Mouse (Mus musculus) kidney, embryonic 15.5 days (tissue): ENCODE measurements around the gene Zfp217. TPM values are rescaled to one million over a fixed set of nuclear protein-coding genes. Genes with fewer than 3 reads are reported as not detected.
"Not testable (repeated sequence)": the region's sequence is repeated elsewhere in the genome, so short reads cannot be mapped to it uniquely, and the experiment has no call there.

Experiments
- ATAC-seq: fragments of 200-750 bp; cut with Nextera tagmentation; replicated peaks from 2 replicates; pipeline ENCODE4 v1.8.0; 2017; ENCODE audit warnings: moderate TSS enrichment; ENCODE audit not compliant: low FRiP score
- H3K27ac ChIP-seq: fragments of 300-500 bp; sonication (generic); 2 replicates; pipeline ENCODE4 v1.5.1; 2015; ENCODE audit warnings: mild to moderate bottlenecking, inconsistent platforms
- H3K27me3 ChIP-seq: fragments of 300-500 bp; sonication (generic); 2 replicates; pipeline ENCODE4 v1.6.1; 2015; ENCODE audit warnings: inconsistent platforms
- H3K36me3 ChIP-seq: fragments of 300-500 bp; sonication (generic); 2 replicates; pipeline ENCODE4 v1.6.1; 2015; ENCODE audit warnings: inconsistent platforms
- H3K4me1 ChIP-seq: fragments of 300-500 bp; sonication (generic); 2 replicates; pipeline ENCODE4 v1.6.1; 2015; ENCODE audit warnings: inconsistent platforms
- H3K4me2 ChIP-seq: fragments of 300-500 bp; sonication (generic); 2 replicates; pipeline ENCODE4 v1.6.1; 2015; ENCODE audit warnings: moderate library complexity, mild to moderate bottlenecking, inconsistent platforms
- H3K4me3 ChIP-seq: fragments of 300-500 bp; sonication (generic); replicated peaks from 2 replicates; pipeline ENCODE4 v1.5.1; 2015; ENCODE audit warnings: mild to moderate bottlenecking, inconsistent platforms
- H3K9ac ChIP-seq: fragments of 300-500 bp; sonication (generic); 2 replicates; pipeline ENCODE4 v1.6.1; 2015; ENCODE audit warnings: mild to moderate bottlenecking, inconsistent platforms
- H3K9me3 ChIP-seq: fragments of 300-500 bp; sonication (generic); replicated peaks from 2 replicates; pipeline ENCODE4 v1.6.1; 2016; ENCODE audit warnings: inconsistent platforms
- WGBS: fragments of 180-500 bp; shearing (Covaris S2); methylation state at CpG from one replicate; pipeline ENCODE4 v1.1.7; 2015; ENCODE audit warnings: mixed read lengths; 5-methylcytosine and 5-hydroxymethylcytosine counted together
- polyA plus RNA-seq: library from polyadenylated mRNA; unstranded; fragments of >200 nt; fragmentation: Nextera tagmentation; extraction: Ambion mirVana; gene quantifications from 2 replicates; pipeline ENCODE4 v1.2.1, GENCODE M21; 2015

Gene Zfp217
- polyA plus RNA-seq, 1 experiment from 2014 or later: 5.0 TPM

DNA sequence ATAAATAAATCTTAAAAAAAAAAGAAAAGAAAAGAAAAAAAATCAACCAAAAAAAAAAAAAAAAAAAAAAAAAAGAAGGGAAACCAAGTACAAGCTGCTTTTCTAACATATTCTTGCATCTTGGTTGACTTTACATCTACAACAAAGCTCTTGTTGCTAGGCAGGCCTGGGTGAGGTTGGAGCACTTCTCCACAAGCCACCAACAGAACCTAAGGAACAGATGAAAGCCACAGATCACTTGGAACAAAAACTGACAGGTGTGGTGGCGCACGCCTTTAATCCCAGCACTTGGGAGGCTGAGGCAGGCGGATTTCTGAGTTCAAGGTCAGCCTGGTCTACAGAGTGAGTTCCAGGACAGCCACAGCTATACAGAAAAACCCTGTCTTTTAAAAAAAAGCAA is 32.9 kb upstream of the Zfp217 start:
- not testable (repeated sequence) for H3K4me3 ChIP-seq, H3K36me3 ChIP-seq, H3K9me3 ChIP-seq, H3K4me2 ChIP-seq, H3K9ac ChIP-seq, H3K27me3 ChIP-seq, H3K27ac ChIP-seq, ATAC-seq
- peaks cover 48% of the 10 kb centered on the region for H3K4me1 ChIP-seq
- WGBS: 93% methylated on average over 3 of the region's 3 CpGs

GRCm38 (mm10) chr2:170179317-170179716 is 31.4 kb upstream of the Zfp217 start:
- WGBS: 78% methylated on average over 5 of the region's 5 CpGs

GRCm38 (mm10) chr2:170177323-170177722 is 29.4 kb upstream of the Zfp217 start:
- Histone ChIP-seq H3K4me3 (no peak overlapping the region), H3K27ac (peak overlapping the region; percentile 34), H3K9ac (no peak overlapping the region)

More at GRCm38 (mm10) chr2:170179317-170179716, 31.4 kb upstream of the Zfp217 start:
- ATAC-seq: no peak
- Histone ChIP-seq H3K4me1 (peaks cover 49% of the 10 kb centered on the region), H3K4me3 (no peak overlapping the region), H3K36me3 (no peaks in the 10 kb centered on the region), H3K9ac (no peak overlapping the region), H3K27me3 (no peaks in the 10 kb centered on the region), H3K9me3 (no peaks in the 10 kb centered on the region), H3K4me2 (no peak overlapping the region), H3K27ac (peak overlapping the region; percentile 58)

GRCm38 (mm10) chr2:170176284-170176926 is 28.5 kb upstream of the Zfp217 start:
- H3K4me1 ChIP-seq: peaks cover 57% of the 10 kb centered on the region
- 23% methylated on average over 6 of the region's 8 CpGs for WGBS
- no peaks in the 10 kb centered on the region for H3K9me3 ChIP-seq
- no peak overlapping the region for H3K4me2 ChIP-seq
- no peak for ATAC-seq
- H3K27me3 ChIP-seq: no peaks in the 10 kb centered on the region
- H3K4me3 ChIP-seq: no peak overlapping the region
- H3K27ac ChIP-seq: 0 out of 2 replicates have a peak overlapping the region, but pooled peaks have one; percentile 27
- H3K9ac ChIP-seq: no peak overlapping the region
- no peaks in the 10 kb centered on the region for H3K36me3 ChIP-seq

More at GRCm38 (mm10) chr2:170177323-170177722, 29.4 kb upstream of the Zfp217 start:
- H3K4me1 ChIP-seq: peaks cover 57% of the 10 kb centered on the region
- ATAC-seq: no peak
- peak overlapping the region; percentile 31 for H3K4me2 ChIP-seq
- H3K27me3 ChIP-seq: no peaks in the 10 kb centered on the region
- no peaks in the 10 kb centered on the region for H3K36me3 ChIP-seq
- no peaks in the 10 kb centered on the region for H3K9me3 ChIP-seq
- 20% methylated on average over 8 of the region's 8 CpGs for WGBS

DNA sequence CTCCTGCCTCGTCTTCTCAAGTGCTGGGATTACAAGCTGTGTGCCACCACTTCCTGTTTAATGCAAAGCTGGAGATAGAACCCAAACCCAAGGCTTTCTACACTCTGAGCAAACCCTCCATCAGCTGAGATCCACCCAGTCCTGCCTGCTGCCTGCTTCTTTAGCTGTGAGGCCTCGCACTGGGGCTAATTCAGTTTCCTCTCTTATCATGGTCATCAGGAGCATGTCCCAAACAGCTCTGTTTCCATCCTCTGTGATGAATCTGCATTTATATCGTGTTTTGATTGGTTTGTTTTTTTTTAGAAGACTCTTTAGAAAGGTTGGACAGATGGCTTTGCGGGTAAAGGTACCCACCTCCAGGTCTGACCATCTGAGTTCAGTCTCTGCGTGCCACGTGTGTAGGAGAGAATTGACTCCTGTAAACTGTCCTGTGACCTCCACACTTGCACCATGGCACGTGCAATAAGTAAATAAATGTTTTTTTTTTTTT is 27.8 kb upstream of the Zfp217 start:
- H3K4me2 ChIP-seq: no peak overlapping the region
- peaks cover 57% of the 10 kb centered on the region for H3K4me1 ChIP-seq
- H3K9me3 ChIP-seq: no peaks in the 10 kb centered on the region
- no peak overlapping the region for H3K9ac ChIP-seq
- H3K36me3 ChIP-seq: no peaks in the 10 kb centered on the region
- H3K4me3 ChIP-seq: no peak overlapping the region
- peak overlapping the region; percentile 88 for H3K27ac ChIP-seq
- H3K27me3 ChIP-seq: no peaks in the 10 kb centered on the region
- 46% methylated on average over 7 of the region's 7 CpGs for WGBS
- no peak for ATAC-seq

- peaks cover 57% of the 10 kb centered on the region for H3K4me1 ChIP-seq
- H3K27ac ChIP-seq: peak overlapping the region; percentile 88
- no peaks in the 10 kb centered on the region for H3K36me3 ChIP-seq
- 70% methylated on average over 3 of the region's 3 CpGs for WGBS
- no peaks in the 10 kb centered on the region for H3K9me3 ChIP-seq
- H3K27me3 ChIP-seq: no peaks in the 10 kb centered on the region
- no peak for ATAC-seq
- no peak overlapping the region for H3K4me3 ChIP-seq
- no peak overlapping the region for H3K4me2 ChIP-seq
- no peak overlapping the region for H3K9ac ChIP-seq
Measured at GRCm38 (mm10) chr2:170175190-170175589, 27.3 kb upstream of the Zfp217 start.

DNA sequence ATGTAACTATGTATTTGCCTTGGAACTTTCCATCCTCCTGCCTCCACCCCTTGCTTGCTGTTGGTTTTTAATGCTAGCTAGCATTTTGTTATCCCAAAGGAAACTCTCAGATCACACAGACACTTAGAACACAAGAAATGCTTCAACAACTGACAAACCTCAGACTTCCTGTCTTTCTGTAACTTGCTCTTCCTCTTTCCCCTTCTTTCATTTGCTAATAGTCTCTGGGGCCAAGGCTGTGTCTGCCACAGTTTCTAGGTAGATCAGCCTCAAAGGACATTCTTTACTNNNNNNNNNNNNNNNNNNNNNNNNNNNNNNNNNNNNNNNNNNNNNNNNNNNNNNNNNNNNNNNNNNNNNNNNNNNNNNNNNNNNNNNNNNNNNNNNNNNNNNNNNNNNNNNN is 21.2 kb upstream of the Zfp217 start:
- no peak for ATAC-seq
- Histone ChIP-seq H3K9me3 (no peaks in the 10 kb centered on the region), H3K4me1 (peaks cover 12% of the 10 kb centered on the region), H3K27ac (no peak overlapping the region), H3K27me3 (no peaks in the 10 kb centered on the region), H3K4me2 (no peak overlapping the region), H3K9ac (no peak overlapping the region), H3K4me3 (no peak overlapping the region), H3K36me3 (no peaks in the 10 kb centered on the region)

GRCm38 (mm10) chr2:170165649-170166048 is 17.7 kb upstream of the Zfp217 start:
- H3K4me3 ChIP-seq: no peak overlapping the region
- no peaks in the 10 kb centered on the region for H3K36me3 ChIP-seq
- H3K4me1 ChIP-seq: 0 out of 2 replicates have a peak, but pooled peaks cover 7% of the 10 kb centered on the region
- H3K9me3 ChIP-seq: no peaks in the 10 kb centered on the region
- no peak overlapping the region for H3K4me2 ChIP-seq
- no peaks in the 10 kb centered on the region for H3K27me3 ChIP-seq
- H3K27ac ChIP-seq: no peak overlapping the region
- no peak for ATAC-seq
- no peak overlapping the region for H3K9ac ChIP-seq
- 82% methylated on average over 10 of the region's 10 CpGs for WGBS

DNA sequence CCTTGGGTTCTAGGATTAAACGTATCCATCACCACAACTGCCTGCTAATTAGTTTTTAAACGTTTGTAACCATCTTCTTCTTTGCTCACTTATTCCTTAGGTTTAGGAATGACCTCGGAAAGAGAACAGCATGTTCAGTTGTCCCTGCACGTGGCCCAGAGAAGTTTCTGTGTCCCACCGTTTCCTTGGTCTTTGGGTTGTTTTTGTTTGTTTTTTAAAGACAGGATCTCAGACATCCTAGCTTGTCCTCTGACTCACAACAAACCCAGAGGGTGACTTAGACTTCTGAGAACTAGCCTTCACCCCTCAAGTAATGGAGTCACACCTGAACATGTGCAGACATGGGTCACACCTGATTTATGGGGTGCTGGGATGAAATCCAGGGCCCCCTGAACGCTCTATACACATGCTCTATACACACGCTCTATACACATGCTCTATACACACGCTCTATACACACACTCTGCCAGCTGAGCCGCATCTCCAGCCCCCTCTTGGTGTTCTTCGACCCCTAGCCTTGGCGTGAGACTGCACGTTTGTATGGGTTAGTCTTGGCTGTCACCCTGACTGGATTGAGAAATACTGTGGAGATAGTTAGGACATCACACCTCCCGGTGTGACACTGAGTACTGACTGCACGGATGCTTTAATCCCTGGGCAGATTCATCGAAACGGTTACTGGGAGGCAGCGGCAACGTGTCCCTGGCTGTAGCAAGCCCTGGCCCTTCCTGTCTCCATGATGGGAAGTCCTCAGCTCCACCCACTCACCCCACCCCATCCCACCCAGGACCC is 16.0 kb upstream of the Zfp217 start:
- Histone ChIP-seq H3K27ac (no peak overlapping the region), H3K9me3 (no peaks in the 10 kb centered on the region)
- WGBS: 77% methylated on average over 18 of the region's 18 CpGs

GRCm38 (mm10) chr2:170159795-170160568 is 12.1 kb upstream of the Zfp217 start:
- Histone ChIP-seq H3K9me3 (no peaks in the 10 kb centered on the region), H3K9ac (no peak overlapping the region), H3K4me1 (peaks cover 31% of the 10 kb centered on the region), H3K27me3 (no peaks in the 10 kb centered on the region), H3K27ac (peak overlapping the region; percentile 11; the same call in 1 of the 2 replicates), H3K36me3 (no peaks in the 10 kb centered on the region), H3K4me3 (no peak overlapping the region), H3K4me2 (peak overlapping the region; percentile 24; the same call in 1 of the 2 replicates)
- ATAC-seq: 0 out of 2 replicates have a peak, but pooled peaks have one; percentile 34
- WGBS: 52% methylated on average over 15 of the region's 15 CpGs

More for the DNA sequence above, 16.0 kb upstream of the Zfp217 start:
- Histone ChIP-seq H3K36me3 (no peaks in the 10 kb centered on the region), H3K4me2 (no peak overlapping the region), H3K9ac (no peak overlapping the region), H3K4me1 (0 out of 2 replicates have a peak, but pooled peaks cover 10% of the 10 kb centered on the region), H3K4me3 (no peak overlapping the region), H3K27me3 (no peaks in the 10 kb centered on the region)
- ATAC-seq: no peak

- Histone ChIP-seq H3K27me3 (no peaks in the 10 kb centered on the region), H3K36me3 (no peaks in the 10 kb centered on the region), H3K9ac (no peak overlapping the region), H3K4me2 (no peak overlapping the region), H3K4me3 (no peak overlapping the region), H3K27ac (no peak overlapping the region), H3K4me1 (peaks cover 41% of the 10 kb centered on the region), H3K9me3 (no peaks in the 10 kb centered on the region)
- WGBS: 88% methylated on average over 4 of the region's 4 CpGs
- no peak for ATAC-seq
Measured at GRCm38 (mm10) chr2:170158987-170159386, 11.1 kb upstream of the Zfp217 start.
